Mouse (Mus musculus) left cerebral cortex, adult 18-20 months (tissue): ENCODE results near the gene Colq. TPM values are rescaled to one million over a fixed set of nuclear protein-coding genes. Genes with fewer than 3 reads are reported as not detected.

ENCODE experiments used
- DNase-seq, 2 experiments: peaks; one replicate each; pipeline ENCODE4 v3.0.0; 2021 to 2022; ENCODE audit warnings: low spot score in 2 of 2, mixed read lengths in 1 of 2
- total RNA-seq, 2 experiments: library from RNA; stranded (reverse); gene quantifications; 2 replicates each; pipeline ENCODE4 v1.2.3; 2021

The Colq gene
- total RNA-seq, 2 experiments from 2014 or later, result 0.35 to 0.74 TPM

DNA sequence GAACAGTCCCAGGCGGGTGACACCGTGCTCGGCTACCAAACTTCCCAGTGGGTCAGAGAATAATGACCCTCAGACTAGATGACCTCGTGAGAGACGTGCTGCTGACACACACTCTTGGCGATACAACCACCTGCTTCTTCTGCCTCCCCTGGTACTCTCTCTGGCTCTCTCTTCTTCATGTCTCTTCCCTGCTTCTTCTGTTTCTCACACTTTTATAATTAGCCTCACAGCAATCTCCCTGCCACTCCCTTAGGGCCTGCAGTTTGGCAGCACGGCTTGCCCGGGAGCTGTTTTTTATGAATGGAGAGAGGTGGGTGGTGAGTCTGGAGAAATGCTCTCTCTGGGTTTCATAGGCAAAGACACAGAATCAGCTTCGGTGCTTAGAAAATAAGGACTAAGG, 15.3 kb downstream of the Colq start:
- peak; percentile 42 to 62 for DNase-seq

DNA sequence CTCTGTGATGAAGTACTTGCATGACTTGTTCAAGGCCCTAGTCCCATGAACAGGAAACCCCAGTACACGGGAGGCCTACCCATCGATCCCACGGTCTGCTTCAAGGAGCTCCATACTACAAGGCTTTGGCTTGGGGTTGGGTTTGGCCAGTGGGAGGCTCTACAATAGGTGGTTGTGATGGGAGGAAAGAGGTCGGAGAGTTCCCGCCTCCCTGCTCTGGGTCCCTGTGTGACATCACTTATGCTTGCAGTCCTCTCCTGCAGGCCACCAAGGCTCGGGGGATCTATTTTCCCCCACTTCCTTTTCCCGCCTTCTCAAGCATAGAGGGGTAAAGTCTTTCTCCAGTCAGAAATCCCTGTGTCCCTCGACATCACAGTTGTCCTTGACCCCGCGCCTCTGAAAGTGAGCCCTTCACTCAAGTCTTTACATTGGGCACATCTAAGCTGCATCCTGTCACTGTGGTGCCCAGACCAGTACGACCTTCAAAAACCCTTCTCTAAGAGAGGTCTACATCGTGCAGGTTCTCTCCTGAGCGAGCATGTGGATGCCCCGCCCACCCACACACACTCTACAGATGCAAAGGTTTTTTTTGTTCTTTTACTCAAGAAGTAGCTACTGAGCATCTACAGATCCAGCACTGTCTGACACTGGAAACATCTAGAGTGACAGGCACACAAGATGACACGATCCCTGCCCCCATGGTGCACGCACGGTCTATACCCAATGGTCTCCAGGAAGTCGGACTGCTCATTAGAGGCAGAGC, 16.1 kb downstream of the Colq start:
- DNase-seq, result no peak

- peak; percentile 58 to 67 for DNase-seq
These were observed 18.5 kb downstream of the Colq start for GRCm38 (mm10) chr14:31572561-31573175.

DNA sequence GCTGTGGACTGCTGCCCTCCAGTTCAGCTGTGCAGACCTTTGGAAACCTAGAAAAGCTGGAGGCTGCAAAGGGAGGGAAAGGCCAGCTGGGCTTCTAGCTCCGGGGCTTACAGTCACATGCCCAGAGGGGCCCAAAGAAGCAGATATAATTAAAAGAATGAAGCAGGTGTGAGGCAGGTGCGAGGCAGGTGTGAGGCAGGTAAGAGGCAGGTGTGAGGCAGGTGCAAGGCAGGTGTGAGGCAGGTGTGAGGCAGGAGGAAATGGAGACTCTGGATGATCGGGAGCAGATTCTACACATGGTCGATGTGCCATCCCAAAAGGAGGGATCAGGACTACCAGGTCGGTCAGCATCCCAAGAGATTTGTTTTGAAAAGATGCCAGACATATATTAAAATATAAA, 19.7 kb downstream of the Colq start:
- DNase-seq, result no peak

DNA sequence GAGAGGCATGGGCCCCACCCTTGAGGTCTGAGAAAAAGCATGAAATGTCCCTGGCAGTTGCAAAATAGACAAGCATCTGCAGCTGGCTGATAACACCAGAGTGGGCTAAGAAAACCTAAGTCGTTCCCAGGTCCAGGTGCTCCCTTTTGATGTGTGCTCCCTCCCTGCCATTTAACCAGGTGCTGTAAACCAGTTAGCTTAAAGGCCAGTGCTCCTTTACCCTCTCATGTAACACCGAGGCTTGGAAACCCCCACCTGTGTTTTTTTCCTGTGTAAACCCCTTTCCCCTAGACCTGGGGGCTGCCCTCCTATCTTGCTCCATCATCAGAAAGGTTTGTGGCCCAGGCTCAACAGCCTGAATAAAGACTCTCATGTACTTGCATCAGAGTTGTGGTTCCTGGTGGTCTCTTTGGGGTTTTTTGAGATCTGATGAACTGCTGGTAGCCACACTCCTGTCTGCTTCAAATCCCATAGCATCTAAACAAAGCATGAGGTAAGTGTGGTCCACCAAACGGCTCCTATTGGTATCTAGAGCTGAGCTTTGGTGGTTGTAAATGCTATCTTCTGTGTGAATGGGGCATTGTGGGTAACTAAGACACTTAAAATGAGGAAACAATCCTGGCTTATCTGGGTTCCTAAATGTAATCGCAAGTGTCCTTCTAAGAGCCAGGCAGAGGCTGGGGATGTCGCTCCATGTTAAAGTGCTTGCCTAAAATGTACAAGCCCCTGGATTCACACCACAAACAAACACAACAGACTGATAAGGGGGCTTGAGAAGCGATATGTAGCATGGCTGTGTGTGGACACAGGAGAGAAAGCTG, 20.8 kb downstream of the Colq start:
- no peak for DNase-seq

- DNase-seq, result no peak
These were observed 22.0 kb downstream of the Colq start for GRCm38 (mm10) chr14:31569151-31569631.

- DNase-seq, result no peak
These were observed 25.5 kb downstream of the Colq start for GRCm38 (mm10) chr14:31565478-31566212.

DNA sequence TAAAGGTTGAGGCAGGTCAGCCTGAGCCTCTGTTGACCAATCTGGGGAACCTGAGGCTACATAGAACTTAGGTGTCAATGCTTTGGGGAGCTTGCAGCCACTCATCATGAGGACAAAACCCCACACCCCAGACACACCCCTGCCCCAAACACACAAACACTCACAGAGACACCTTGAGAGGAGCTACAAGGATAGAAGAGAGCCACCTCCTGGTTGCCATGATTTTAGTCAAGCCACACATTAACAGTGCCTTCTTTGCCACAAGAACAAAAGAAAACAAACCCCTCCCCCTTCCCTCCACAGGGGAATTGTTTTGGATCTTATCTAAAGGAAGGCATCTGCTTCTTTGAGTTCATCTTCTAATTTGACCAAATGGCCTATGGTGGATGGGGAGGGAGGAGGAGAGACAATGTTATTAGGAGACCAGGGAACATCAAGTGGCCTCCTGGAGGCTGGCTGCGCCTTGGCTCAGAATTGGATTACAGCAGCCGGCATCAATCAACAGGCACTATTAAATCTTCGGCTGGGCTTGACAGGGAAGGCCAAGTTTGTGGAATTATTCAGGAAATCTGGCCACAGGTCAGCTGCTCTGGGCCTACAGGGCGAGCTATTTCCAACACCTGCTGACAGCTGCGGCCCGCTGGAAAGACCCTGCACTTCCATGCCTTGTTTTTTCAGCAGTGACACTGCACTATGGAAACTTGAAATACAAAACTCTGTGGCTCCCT, 26.5 kb downstream of the Colq start:
- no peak for DNase-seq

GRCm38 (mm10) chr14:31560886-31561285, 30.3 kb downstream of the Colq start:
- no peak for DNase-seq

- DNase-seq, result no peak
These were observed 31.9 kb downstream of the Colq start for GRCm38 (mm10) chr14:31559216-31559615.

DNA sequence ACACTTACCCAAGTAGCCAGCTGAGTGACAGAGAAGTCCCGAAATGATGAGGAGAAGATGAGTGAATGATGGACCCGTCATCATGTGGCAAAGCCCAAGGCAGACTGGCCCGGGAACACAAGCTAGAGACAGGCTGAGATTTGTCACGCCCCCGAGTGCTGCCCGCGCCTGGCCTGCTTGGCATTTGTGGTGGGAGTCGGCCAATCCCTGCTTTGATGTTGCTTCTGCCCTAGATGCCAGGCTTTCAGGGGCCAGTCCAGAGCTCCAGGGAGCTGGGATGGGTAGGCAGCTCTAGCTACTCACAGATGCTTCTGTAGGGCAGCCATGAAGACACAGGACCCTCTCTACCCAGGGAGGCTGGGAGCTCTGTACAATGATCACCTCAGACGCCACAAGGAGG, 33.4 kb downstream of the Colq start:
- no peak for DNase-seq

GRCm38 (mm10) chr14:31557273-31557672, 33.9 kb downstream of the Colq start:
- no peak for DNase-seq

- no peak for DNase-seq
These were observed 34.5 kb downstream of the Colq start for GRCm38 (mm10) chr14:31556526-31557260.

DNA sequence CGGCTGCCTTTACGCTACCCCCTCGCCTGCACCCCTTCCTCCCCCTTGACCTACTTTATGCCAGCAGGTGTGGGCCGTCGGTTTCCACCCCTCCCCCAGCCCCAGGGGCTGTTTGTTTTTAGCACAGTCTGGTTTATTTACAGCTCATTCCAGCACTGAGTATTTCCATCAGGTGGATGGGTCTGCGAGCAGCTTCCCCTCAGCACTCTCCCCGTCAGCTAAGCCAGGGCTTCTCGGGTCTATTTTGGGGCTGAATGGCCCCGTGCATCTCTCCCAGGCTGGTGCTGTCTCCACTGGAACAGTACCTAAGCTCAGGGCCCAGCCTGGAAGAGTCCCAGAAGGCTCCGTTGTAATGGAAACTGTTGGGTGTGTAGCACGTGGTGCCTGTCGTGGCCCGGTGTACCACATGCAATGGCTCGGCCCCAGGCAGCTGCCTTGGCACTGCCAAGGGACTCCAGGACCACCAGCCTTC, 35.1 kb downstream of the Colq start:
- DNase-seq, result no peak

DNA sequence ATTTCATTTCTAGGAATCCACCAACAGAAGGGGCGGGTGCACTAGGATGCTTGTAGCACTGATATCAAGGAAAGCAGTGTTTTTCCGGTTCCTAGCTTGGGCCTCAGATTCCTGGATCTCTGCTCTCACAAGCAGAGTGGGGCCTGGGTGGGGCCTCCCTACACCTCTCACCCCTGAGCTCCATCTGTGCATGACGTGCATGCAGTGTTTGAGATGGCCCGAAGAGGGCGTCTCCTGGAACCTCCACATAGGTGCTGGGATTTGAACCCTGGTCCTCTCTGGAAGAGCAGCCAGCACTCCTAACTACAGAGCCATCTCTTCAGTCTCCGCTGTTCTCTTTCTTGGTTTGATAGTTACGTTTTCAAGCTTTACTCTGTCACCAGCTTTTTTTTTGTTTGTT, 36.1 kb downstream of the Colq start:
- DNase-seq, result no peak

DNA sequence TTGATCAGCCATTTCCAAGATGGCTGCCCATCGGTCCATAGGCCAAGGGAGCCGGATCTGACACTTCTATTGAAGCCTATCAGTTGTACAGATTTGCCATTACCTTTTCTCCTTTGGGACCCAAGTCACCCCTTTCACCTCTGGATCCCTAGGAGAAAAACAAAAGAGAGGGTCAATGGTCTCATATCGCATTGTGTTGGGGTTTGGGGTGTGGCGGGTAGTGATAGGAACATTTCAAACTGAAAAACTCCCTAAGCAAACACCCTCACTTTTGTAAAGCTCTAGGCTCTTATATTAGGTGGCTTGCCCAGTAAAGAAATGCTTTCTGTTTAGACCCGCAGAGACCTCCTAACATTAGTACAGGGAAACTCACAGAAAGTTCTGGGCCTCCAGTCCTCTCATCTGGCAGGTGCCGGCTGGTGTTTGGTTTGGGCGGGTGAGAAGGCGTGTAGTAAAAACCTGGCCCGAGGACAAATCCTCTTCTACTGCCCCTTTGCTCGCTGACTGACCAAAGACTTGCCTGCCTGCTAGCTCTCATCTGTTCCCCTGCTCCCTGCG, 47.2 kb downstream of the Colq start:
- no peak for DNase-seq

DNA sequence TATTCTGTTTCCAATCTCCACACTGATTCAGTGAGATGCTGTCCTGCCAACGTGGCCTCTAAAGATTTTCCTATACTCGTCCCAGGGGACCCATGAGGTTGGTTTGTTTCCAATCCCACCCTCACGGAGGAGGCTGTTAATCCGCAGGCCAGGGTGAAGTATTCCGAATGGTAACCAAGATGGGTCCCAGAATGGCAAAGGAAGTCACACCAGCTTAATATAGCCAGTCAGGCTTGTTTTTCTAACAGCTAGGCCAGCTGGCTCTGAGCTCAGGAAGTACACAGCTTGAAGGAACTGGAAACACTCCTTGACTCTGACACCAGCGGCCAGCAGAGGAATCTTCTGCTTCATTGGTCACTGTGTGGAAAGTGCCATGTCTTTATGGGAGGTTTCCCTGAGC, 53.8 kb downstream of the Colq start:
- DNase-seq, result no peak

DNA sequence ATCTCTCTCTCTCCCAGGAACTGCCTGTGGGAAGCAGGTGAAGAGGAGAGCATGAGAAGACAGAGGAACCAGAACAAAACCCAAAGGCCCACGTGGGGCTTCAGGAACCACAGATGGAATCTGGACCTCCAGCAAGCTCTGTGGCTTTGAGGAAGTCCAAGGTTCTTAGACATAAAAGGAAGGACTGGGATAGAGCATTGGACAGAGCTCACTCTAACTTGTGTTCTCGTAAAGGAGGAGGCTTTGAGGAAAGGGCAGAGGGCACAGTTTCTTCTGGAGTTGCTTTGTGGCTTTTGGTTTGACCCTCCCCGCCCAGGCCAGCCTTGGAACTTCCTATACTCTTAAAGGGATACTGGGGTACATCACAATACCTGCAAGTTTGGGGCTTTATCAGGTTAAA, 58.5 kb downstream of the Colq start:
- no peak for DNase-seq

DNA sequence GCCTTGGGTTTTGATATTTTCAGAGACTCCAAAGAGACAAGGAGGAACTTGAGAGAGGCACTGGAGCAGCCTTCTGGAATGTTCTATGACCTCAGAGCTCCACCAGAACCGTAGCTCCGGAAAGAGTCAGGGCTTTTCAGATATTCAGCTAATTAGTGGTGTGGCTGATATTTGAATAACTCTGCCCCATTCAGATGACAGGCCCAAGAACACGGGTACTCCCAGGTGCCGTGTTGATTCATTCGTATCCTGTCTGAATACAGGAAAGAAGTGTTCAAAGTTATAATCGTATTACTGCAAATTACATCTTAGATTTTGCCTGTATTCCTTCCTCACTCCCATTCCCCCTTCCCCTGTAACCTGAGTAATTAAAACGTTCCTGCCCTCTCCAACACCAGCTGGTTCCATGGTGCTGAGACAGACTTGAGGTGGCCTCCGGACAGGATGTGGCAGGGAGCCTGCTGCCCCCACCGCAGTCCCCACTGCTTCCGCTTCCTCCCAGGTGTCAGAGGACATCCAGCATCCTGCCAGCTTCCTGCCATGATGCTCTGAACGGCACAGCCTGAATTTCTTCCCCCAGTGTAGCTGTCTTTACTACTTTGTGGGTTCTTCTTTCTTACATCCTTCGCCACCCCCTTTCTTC, 59.5 kb downstream of the Colq start:
- DNase-seq, result no peak
